Mouse (Mus musculus) midbrain, embryonic 10.5 days (tissue): ENCODE measurements around the gene Myo18b. TPM values are rescaled to one million over a fixed set of nuclear protein-coding genes. Genes with fewer than 3 reads are reported as not detected.
A peak's percentile ranks its signal among the peaks of the same experiment; 100 is the strongest.

Source experiments
- DNase-seq: peaks from one replicate; pipeline ENCODE4 v3.0.0-alpha.2; 2017; ENCODE audit warnings: low spot score
- H3K27ac ChIP-seq: fragments of 300-500 bp; sonication (generic); replicated peaks from 2 replicates; pipeline ENCODE4 v1.5.1; 2016; ENCODE audit warnings: mild to moderate bottlenecking
- H3K27me3 ChIP-seq: fragments of 300-500 bp; sonication (generic); 2 replicates; pipeline ENCODE4 v1.6.1; 2016; ENCODE audit warnings: low read depth, mild to moderate bottlenecking; ENCODE audit not compliant: poor library complexity, severe bottlenecking
- H3K36me3 ChIP-seq: fragments of 300-500 bp; sonication (generic); 2 replicates; pipeline ENCODE4 v1.6.1; 2016; ENCODE audit warnings: mild to moderate bottlenecking, moderate library complexity
- H3K4me1 ChIP-seq: fragments of 300-500 bp; sonication (generic); 2 replicates; pipeline ENCODE4 v1.6.1; 2016
- H3K4me3 ChIP-seq: fragments of 300-500 bp; sonication (generic); 2 replicates; pipeline ENCODE4 v1.5.1; 2016; ENCODE audit warnings: mild to moderate bottlenecking, moderate library complexity
- H3K9me3 ChIP-seq: fragments of 300-500 bp; sonication (generic); replicated peaks from 2 replicates; pipeline ENCODE4 v1.6.1; 2016; ENCODE audit warnings: mild to moderate bottlenecking
- WGBS: fragments of 180-500 bp; shearing (Covaris S2); methylation state at CpG from one replicate; pipeline ENCODE4 v1.1.7; 2016; 5-methylcytosine and 5-hydroxymethylcytosine counted together
- polyA plus RNA-seq: library from polyadenylated mRNA; unstranded; fragments of >200 nt; fragmentation: Nextera tagmentation; extraction: Ambion mirVana; gene quantifications from 2 replicates; pipeline ENCODE4 v1.2.1, GENCODE M21; 2016

The Myo18b gene
- polyA plus RNA-seq, 1 experiment from 2014 or later = 0.63 TPM

GRCm38 (mm10) chr5:112864719-112865367 is 31.3 kb downstream of the Myo18b start:
- H3K4me1 ChIP-seq = peaks cover 32% of the 10 kb centered on the region
- no peaks in the 10 kb centered on the region for H3K36me3 ChIP-seq
- 46% methylated on average over 4 of the region's 4 CpGs for WGBS
- no peak overlapping the region for H3K4me3 ChIP-seq
- H3K9me3 ChIP-seq = no peaks in the 10 kb centered on the region
- H3K27ac ChIP-seq = no peak overlapping the region
- peaks cover 53% of the 10 kb centered on the region for H3K27me3 ChIP-seq
- DNase-seq = peak; percentile 54

GRCm38 (mm10) chr5:112859379-112860035 is 36.7 kb downstream of the Myo18b start:
- 55% methylated on average over 12 of the region's 12 CpGs for WGBS
- DNase-seq = peak; percentile 32
- no peak overlapping the region for H3K4me3 ChIP-seq
- H3K27ac ChIP-seq = no peak overlapping the region
- no peaks in the 10 kb centered on the region for H3K36me3 ChIP-seq
- peaks cover 37% of the 10 kb centered on the region for H3K4me1 ChIP-seq
- peaks cover 37% of the 10 kb centered on the region for H3K27me3 ChIP-seq
- H3K9me3 ChIP-seq = no peaks in the 10 kb centered on the region

GRCm38 (mm10) chr5:112853179-112853578 is 43.0 kb downstream of the Myo18b start:
- Histone ChIP-seq H3K9me3 (no peaks in the 10 kb centered on the region), H3K27me3 (peaks cover 51% of the 10 kb centered on the region), H3K4me1 (peaks cover 61% of the 10 kb centered on the region), H3K4me3 (no peak overlapping the region), H3K36me3 (no peaks in the 10 kb centered on the region), H3K27ac (peak overlapping the region; percentile 19)
- WGBS = 53% methylated on average over 8 of the region's 8 CpGs
- peak; percentile 32 for DNase-seq

- no peak for DNase-seq
Observed at GRCm38 (mm10) chr5:112851389-112851788, 44.8 kb downstream of the Myo18b start.

GRCm38 (mm10) chr5:112848586-112849280 is 47.4 kb downstream of the Myo18b start:
- Histone ChIP-seq H3K9me3 (no peaks in the 10 kb centered on the region), H3K4me3 (peak overlapping the region; percentile 38), H3K27me3 (peaks cover 57% of the 10 kb centered on the region), H3K27ac (peak overlapping the region; percentile 71), H3K36me3 (no peaks in the 10 kb centered on the region), H3K4me1 (peaks cover 94% of the 10 kb centered on the region)
- WGBS = 3% methylated on average over 16 of the region's 16 CpGs
- peak; percentile 84 for DNase-seq

More at GRCm38 (mm10) chr5:112851389-112851788, 44.8 kb downstream of the Myo18b start:
- no peak overlapping the region for H3K4me3 ChIP-seq
- no peaks in the 10 kb centered on the region for H3K9me3 ChIP-seq
- peaks cover 67% of the 10 kb centered on the region for H3K27me3 ChIP-seq
- peak overlapping the region; percentile 19 for H3K27ac ChIP-seq
- peaks cover 76% of the 10 kb centered on the region for H3K4me1 ChIP-seq
- WGBS = 33% methylated on average over 5 of the region's 5 CpGs
- no peaks in the 10 kb centered on the region for H3K36me3 ChIP-seq

- no peak for DNase-seq
- peaks cover 94% of the 10 kb centered on the region for H3K4me1 ChIP-seq
Observed at GRCm38 (mm10) chr5:112847985-112848542, 48.1 kb downstream of the Myo18b start.

GRCm38 (mm10) chr5:112846146-112846545 is 50.0 kb downstream of the Myo18b start:
- Histone ChIP-seq H3K4me1 (peaks cover 95% of the 10 kb centered on the region), H3K27ac (peak overlapping the region; percentile 74), H3K4me3 (no peak overlapping the region), H3K27me3 (peaks cover 54% of the 10 kb centered on the region), H3K36me3 (no peaks in the 10 kb centered on the region), H3K9me3 (no peaks in the 10 kb centered on the region)
- WGBS = 78% methylated on average over 11 of the region's 11 CpGs
- no peak for DNase-seq

More at GRCm38 (mm10) chr5:112847985-112848542, 48.1 kb downstream of the Myo18b start:
- peaks cover 51% of the 10 kb centered on the region for H3K27me3 ChIP-seq
- H3K27ac ChIP-seq = peak overlapping the region; percentile 71
- no peaks in the 10 kb centered on the region for H3K9me3 ChIP-seq
- peak overlapping the region; percentile 38 for H3K4me3 ChIP-seq
- no peaks in the 10 kb centered on the region for H3K36me3 ChIP-seq
- 8% methylated on average over 25 of the region's 25 CpGs for WGBS

GRCm38 (mm10) chr5:112844460-112844859 is 51.7 kb downstream of the Myo18b start:
- H3K9me3 ChIP-seq = no peaks in the 10 kb centered on the region
- H3K27ac ChIP-seq = peak overlapping the region; percentile 85
- peaks cover 79% of the 10 kb centered on the region for H3K4me1 ChIP-seq
- peak; percentile 44 for DNase-seq
- H3K4me3 ChIP-seq = peak overlapping the region; percentile 27; the same call in 1 of the 2 replicates
- H3K36me3 ChIP-seq = no peaks in the 10 kb centered on the region
- 23% methylated on average over 3 of the region's 3 CpGs for WGBS
- H3K27me3 ChIP-seq = peaks cover 53% of the 10 kb centered on the region

GRCm38 (mm10) chr5:112843676-112844257 is 52.4 kb downstream of the Myo18b start:
- peak; percentile 88 for DNase-seq
- Histone ChIP-seq H3K4me1 (peaks cover 72% of the 10 kb centered on the region), H3K9me3 (no peaks in the 10 kb centered on the region), H3K4me3 (peak overlapping the region; percentile 27; the same call in 1 of the 2 replicates), H3K36me3 (no peaks in the 10 kb centered on the region), H3K27ac (peak overlapping the region; percentile 85), H3K27me3 (peaks cover 48% of the 10 kb centered on the region)
- 36% methylated on average over 6 of the region's 6 CpGs for WGBS

- peaks cover 37% of the 10 kb centered on the region for H3K27me3 ChIP-seq
- no peaks in the 10 kb centered on the region for H3K9me3 ChIP-seq
- no peaks in the 10 kb centered on the region for H3K36me3 ChIP-seq
- DNase-seq = no peak
- H3K27ac ChIP-seq = peak overlapping the region; percentile 85
- 90% methylated on average over 5 of the region's 5 CpGs for WGBS
- peaks cover 61% of the 10 kb centered on the region for H3K4me1 ChIP-seq
- no peak overlapping the region for H3K4me3 ChIP-seq
Observed at GRCm38 (mm10) chr5:112842696-112843095, 53.5 kb downstream of the Myo18b start.

GRCm38 (mm10) chr5:112841850-112842249 is 54.3 kb downstream of the Myo18b start:
- WGBS = 44% methylated on average over 6 of the region's 6 CpGs

GRCm38 (mm10) chr5:112834896-112835295 is 61.3 kb downstream of the Myo18b start:
- no peak for DNase-seq
- Histone ChIP-seq H3K36me3 (no peaks in the 10 kb centered on the region), H3K9me3 (no peaks in the 10 kb centered on the region), H3K4me3 (no peak overlapping the region), H3K4me1 (peaks cover under 1% of the 10 kb centered on the region; the same call in 1 of the 2 replicates), H3K27ac (no peak overlapping the region), H3K27me3 (0 out of 2 replicates have a peak, but pooled peaks cover 3% of the 10 kb centered on the region)

More at GRCm38 (mm10) chr5:112841850-112842249, 54.3 kb downstream of the Myo18b start:
- Histone ChIP-seq H3K27ac (peak overlapping the region; percentile 74), H3K36me3 (no peaks in the 10 kb centered on the region), H3K27me3 (peaks cover 29% of the 10 kb centered on the region), H3K4me1 (peaks cover 53% of the 10 kb centered on the region), H3K9me3 (no peaks in the 10 kb centered on the region), H3K4me3 (no peak overlapping the region)
- no peak for DNase-seq
